Mouse (Mus musculus): Measurements from ENCODE around the gene Siae. TPM values are rescaled to one million over a fixed set of nuclear protein-coding genes. Genes with fewer than 3 reads are reported as not detected.

The Siae gene
- total RNA-seq (2021): 10 to 100 TPM; 13.0 to 13.3 TPM

- peak in 1 of 2 experiments; percentile 59 for DNase-seq
Observed at GRCm38 (mm10) chr9:37554838-37555748, at the start of gene Siae. Gene Siae, plus strand, starts transcription at chr9:37555698.

DNA sequence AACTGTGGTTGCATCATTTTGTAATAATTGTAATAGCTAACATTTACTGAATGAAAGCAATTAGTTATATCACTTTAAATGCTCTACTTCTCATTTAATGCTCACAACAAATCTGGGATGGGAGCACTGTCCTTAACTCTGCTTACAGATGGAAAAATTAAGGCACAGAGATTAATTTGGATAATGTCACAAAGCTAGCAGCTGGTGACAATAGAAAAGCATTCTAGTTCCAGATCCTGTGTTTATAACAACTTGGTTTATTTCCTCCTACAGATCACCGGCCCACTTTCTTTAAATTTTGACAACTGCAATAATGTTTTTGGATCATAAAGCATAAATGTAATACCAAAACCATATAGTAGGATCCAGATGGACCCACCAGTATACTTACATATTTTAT lies 49.5 kb upstream of the Siae start:
- DNase-seq: no peak

DNA sequence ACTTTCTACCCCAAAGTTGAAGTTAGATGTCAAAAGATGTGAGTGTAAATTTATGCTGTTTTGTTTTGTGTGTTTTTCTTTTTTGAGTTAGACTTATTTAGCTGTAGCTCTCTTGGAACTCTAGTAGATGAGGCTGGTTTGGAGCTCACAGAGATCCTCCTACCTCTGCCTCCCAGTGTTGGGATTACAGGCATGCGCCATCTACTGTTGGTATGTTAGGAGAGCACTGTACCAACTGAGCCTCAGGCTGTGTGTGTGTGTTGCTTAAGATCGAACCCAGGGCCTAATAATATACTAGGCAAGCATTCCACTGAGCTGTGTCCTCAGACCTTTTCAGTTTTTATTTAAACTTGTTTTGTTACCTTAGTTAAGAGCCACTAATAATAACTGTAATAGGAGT lies 43.4 kb upstream of the Siae start:
- DNase-seq: no peak

DNA sequence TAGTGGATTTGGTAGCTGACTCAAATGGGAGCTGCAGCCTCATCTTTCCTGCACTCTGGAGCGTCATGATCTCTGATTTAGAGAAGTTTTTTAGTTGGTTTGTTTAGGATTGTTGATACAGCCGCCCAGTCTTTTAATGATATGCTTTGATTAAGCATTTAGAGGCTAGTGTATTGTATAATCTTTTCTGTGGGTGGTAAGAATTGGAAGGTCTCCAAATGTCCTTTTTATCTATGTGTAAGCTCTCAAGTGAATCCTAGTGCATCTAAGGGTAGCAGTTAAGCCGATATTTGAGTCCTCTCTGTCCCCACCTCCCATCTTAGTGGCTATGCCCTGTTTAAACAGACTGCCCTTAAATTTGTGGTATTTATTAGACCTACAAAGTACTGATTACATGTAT lies 41.0 kb upstream of the Siae start:
- DNase-seq: no peak

DNA sequence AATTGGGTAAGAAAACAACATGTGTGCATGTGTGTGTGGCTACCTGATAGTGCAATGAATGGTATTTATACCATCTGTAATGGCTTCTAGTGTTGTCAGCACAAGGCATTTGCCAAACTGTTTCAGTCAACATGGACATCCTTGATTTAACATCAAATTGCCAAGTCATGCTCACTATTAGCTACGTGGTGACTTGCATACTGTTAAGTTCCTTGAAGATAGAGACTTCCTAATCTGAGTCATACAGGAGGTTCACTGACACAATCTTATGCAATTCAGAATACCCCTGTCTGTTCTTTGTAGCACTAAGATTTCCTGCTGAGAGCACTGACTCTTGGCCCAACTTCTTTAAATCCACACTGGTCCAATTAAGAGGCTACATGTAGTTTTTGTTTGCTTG lies 38.0 kb upstream of the Siae start:
- DNase-seq: no peak

- no peak for DNase-seq
Observed at GRCm38 (mm10) chr9:37518991-37519390, 36.5 kb upstream of the Siae start.

DNA sequence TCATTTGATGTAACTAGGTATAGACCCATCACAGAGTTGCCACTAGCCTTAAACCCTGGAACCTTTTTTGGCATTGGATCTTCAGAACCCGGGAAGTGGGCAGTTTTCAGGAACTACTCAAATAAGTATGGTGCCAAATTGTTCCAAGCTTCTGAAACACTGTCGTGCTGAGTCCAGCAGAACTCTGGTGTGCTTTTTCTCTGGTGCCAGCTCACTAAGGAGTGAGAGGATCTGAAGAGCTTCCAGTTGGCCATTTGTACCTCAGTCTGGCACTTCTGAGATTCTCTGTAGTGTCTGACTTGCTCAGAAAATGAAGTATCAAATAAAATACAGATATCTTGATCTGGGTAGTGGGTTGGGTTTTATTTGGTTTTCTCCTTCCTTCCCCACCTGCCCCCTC lies 35.5 kb upstream of the Siae start:
- no peak for DNase-seq

GRCm38 (mm10) chr9:37525461-37525860 lies 30.0 kb upstream of the Siae start:
- DNase-seq: no peak

- DNase-seq: no peak
Observed at GRCm38 (mm10) chr9:37526443-37527395, 28.8 kb upstream of the Siae start.

DNA sequence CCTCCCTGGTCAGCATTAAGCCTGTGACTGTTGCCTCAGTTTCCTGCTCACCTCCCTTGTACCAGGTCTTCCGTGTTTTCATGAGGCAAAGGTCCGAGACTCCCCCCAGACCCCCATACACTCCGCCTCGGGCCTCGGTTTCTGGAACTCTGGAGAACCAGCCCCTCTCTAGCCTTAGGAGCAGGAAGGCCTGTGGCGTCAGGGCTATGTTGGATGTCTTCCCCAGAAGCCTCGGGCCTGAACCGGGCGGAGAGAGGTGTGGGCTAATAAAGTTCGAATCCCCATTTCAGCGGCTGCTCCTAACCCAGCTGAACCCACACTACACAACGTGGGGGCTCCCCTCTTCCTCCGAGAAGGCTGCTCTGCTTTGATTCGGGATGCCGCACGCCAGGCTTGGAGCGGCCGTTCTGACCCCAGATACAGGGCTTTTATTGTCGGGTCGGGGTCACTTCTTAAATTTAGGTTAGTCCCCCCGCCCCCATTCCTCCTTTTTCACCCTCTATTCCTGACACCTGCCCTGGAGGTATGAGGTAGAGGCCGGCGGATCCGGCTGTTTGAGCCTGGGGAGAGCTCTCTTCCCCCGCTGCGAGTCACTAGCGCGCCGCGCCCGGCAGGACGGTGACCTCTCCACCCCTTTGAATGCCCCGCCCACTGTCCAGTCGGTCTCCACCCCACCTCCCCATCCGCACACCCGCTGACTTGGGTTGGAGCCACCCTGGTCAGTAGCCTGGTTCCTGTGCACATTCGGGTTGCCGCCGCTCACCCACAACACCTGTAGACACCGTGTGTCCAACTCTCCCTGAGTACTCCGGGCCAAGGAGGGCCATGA lies 27.9 kb upstream of the Siae start, which contains the start of gene Esam:
TSS of gene Esam (plus strand) at position 683 of the 829 bp plus-strand sequence.
- no peak for DNase-seq

DNA sequence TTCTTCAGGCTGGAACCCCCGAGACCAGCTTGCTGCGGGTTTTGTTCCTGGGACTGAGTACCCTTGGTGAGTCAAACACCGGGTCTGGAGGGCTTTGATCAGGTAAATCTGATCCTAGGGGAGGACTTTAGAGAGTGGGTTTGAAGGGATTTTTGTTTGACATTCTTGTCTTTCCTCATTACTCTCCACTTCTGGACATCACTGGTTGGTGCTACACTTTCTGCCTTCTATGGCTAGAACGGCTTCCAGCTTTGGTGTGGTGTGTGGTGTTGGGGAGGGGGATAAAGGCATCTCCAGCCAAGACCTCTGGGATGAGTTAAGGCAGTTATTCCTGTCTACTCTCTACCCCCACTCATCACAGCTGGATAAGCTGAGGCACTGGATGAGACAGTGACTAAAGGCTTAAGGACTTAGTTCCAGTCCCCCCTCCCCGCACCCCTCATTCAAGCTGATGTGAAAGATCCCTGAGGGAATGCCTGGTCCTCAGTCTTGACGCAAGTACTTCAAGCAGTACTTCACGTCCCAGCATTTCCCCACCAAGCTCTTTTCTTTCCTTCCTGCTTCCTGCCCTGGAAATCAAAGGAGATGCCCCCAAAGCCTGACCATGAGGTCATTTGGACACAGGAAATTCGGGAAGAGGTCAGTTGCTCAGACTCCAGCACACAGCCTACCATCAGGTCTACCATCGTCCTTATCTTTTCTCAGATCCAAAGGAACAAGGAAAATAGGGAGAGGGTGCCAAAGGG lies 27.1 kb upstream of the Siae start:
- DNase-seq: no peak

DNA sequence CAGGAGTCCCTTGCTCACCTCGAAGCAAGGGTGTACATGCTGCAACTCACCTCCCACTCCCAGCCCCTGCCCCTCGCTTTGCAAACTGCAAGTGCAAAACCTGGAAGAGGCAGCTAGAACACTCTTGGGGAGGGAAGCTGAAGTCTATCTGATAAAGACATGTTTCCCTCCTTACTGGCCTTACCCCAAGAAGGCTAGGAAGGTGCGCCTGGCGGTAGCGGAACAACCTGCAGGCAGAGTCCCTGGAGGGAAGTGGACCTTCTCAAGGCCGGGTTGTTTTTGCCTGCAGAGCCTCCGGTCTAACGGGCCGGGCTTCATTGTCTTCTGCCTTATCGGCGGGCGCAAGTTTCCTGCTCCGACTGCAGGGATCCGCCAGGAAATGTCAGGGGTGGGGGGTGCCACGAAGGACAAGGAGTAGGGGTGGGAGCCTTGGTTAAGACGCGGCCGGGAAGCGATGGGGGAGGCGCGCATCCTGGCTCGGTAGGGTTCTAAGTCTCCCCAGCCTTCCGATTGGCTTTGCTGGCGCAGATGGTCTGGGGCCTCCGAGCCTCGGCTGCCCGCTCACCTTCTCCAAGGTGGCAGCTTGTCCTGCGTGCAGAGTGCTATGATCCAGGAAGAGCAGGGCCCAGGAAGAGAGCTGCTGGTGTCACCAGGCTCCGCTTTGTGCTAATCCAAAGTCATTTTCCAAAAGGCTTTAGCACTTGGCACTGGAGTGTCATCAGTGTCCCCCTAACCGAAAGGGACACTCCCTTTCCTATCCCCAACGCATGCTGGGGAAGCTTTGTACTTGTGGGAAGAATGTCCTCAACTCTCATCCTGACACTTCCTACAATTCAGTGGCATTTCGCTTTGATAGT lies 25.2 kb upstream of the Siae start:
- DNase-seq: no peak

- DNase-seq: peak in 1 of 2 experiments; percentile 30
Observed at GRCm38 (mm10) chr9:37530888-37531705, 24.4 kb upstream of the Siae start.

GRCm38 (mm10) chr9:37536851-37537250 lies 18.6 kb upstream of the Siae start:
- no peak for DNase-seq

DNA sequence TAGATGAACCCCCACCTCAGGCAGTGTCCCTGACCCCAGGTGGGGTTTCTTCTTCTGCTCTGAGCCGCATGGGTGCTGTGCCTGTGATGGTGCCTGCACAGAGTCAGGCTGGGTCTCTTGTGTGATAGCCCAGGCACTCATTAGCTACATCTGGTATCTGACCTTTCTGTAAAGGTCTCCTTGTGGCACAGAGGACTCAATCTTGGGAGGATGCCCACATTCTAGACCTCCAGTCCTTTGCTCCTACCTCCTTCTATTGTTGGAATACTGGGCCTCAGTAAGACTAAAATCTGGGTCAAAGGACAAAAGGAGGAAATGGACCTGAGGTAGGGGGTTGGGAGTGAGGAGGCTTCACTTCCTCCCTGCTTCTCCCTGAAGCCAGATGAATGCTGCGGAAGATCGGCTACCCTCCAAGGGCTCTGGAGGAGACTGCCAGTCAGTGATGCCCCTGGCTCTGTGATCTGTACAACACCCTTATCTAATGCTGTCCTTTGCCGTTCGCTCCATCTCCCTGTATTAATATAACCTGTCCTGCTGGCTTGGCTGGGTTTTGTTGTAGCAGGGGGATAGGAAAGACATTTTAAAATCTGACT lies 17.7 kb upstream of the Siae start:
- no peak for DNase-seq

- no peak for DNase-seq
Observed at GRCm38 (mm10) chr9:37539170-37540025, 16.1 kb upstream of the Siae start, which contains the start of gene Vsig2. Gene Vsig2, plus strand, starts transcription at chr9:37539255.

- DNase-seq: no peak
Observed at GRCm38 (mm10) chr9:37540226-37540625, 15.3 kb upstream of the Siae start.
